Mouse (Mus musculus) G1E-ER4 (cell line): ENCODE measurements around the gene Magi1. TPM values are rescaled to one million over a fixed set of nuclear protein-coding genes. Genes with fewer than 3 reads are reported as not detected.

Source experiments
- GATA1 ChIP-seq: IDR thresholded peaks from one replicate; pipeline ENCODE4 v1.8.0; 2012; ENCODE audit warnings: low read length, inconsistent platforms
- polyA plus RNA-seq: library from polyadenylated mRNA; stranded (reverse); fragments of >175 nt; gene quantifications from 2 replicates; pipeline ENCODE4 v1.2.3, GENCODE M21; 2012

The Magi1 gene
- 0.70 and 1.0 TPM in 2 replicates for polyA plus RNA-seq

GRCm38 (mm10) chr6:94283318-94284061 is at the start of gene Magi1:
TSS of gene Magi1 (minus strand) at chr6:94283917.
- TF ChIP-seq GATA1: no peak

DNA sequence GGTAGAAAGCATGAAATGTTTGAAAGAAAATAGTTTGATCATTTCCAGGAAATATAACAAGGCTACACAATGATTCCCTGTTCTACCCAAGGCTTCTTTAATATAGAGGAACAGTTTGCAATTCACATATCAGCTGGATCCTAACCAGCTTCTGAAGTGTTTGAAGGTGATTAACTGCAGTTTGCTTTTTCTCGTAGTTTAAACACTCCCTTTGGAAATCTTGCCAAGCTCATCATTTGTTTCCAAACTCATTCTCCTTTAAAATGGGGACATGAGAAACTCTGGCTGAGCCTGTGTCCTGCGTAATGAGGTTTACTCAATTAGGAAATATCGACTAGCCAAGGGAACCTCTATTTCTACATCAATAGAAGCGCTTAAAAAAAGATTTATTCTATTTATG is 43.4 kb upstream of the Magi1 start:
- no peak for TF ChIP-seq GATA1

- no peak for TF ChIP-seq GATA1
Observed at GRCm38 (mm10) chr6:94316886-94317285, 33.2 kb upstream of the Magi1 start.

DNA sequence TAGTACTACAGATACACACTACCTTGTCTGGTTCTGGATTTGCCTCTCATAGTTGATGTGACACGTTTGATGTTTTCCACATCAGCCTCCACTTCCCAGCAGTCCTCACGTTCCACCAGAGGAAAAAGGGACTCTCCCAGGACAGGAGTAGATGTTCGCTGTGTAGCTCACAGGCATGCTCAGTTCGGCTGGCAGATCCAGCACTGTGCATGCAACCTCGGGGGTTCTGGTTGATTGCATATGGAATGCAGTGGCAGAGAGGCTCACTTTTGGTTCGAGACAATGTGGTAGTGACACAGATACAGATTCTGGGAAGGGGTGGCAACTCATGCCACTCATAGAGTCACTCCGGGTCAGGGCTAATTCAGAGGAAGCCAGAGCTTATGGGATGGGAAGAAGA is 28.6 kb upstream of the Magi1 start:
- no peak for TF ChIP-seq GATA1

DNA sequence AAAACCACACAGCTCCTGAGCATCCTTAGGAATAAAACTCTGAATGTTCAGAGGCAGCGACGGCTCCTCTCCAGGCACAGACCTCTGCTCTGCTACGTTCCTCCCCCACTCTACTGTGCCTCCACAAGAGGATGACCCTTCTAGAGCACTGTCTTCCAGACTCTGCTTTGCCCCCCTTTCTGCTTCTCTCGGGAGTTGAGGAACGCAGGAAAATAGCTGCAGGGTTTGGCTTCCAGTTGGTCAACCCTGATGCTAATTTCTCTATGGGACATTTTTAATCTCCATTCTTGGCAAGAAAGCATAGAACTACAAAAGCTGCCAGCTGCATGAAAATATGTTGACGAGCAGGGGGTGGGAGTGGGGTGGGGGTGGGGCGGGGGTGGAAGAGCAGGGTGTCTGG is 24.8 kb upstream of the Magi1 start:
- no peak for TF ChIP-seq GATA1

DNA sequence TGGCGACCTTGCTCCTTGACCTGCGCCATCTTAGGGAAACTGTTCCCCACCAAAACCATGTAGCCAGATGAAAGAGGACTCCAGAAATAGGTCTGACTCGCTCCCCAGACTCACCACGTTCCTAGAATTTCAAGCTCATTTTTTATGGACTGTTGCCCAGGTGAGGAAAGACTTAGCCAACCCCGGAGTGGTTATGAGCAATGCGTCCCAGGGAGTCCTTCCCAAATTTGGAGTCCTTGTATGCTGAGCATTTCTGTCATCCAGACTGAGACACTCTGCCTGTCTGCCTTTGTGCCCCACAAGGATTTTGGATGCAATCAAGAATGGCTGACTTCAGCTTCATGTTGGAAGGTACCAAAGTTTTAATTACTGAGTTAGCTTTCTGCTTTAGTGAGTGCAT is 19.8 kb upstream of the Magi1 start:
- TF ChIP-seq GATA1: no peak

- TF ChIP-seq GATA1: no peak
Observed at GRCm38 (mm10) chr6:94301804-94302203, 18.1 kb upstream of the Magi1 start.

DNA sequence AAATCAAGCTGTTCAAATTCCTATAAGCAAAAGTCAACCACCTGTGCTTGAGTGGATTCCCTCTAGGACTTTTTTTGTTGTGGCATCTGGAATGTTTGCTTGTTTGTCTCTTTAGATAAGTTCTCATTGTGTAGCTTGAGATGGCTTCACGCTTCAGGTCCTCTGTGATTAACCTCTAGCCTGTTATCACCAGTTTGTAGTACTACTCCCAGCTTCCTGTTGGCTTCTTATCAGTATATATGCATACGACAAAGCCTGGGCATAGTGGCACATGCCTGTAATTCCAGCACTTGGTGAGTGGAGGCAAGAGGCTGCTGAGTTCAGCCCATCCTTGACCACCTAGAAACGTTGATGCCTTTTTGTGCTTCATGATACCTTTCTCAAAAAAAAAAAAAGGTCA is 16.8 kb upstream of the Magi1 start:
- no peak for TF ChIP-seq GATA1

DNA sequence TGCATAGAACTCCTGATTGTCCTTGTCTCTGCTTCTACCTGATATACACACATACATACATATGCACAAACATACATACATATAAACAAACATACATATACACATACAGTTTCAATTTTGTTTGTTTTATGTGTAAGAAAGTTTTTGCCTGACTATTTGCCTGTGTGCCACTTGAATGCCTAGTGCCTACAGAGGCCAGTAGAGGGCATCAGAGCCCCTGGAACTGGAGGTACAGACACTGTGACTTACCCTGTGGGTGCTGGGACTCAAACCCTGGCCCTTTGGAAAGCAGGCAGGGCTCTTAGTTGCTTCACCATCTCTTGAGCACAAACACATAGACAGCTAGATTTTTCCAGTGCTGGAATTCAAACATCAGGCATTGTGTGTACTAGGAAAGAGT is 3.7 kb upstream of the Magi1 start:
- no peak for TF ChIP-seq GATA1

DNA sequence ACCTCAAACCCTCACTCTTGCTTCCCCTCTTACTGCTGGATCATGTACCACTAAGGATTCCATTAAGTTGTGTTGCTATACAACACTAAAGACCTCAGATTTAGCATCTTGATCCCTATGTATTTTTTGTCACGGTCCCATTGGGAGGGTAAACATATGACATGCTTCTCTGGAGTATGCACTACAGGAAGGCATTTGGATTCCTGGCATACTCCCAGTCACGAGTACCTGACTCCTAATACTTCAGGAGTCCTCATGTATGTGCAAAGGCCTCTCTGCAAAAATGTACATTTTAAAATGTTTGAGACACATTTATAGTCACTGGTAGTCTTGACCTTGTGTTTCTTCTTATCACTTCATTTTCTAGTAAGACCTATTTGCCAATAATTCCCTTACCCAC is 2.8 kb upstream of the Magi1 start:
- no peak for TF ChIP-seq GATA1

DNA sequence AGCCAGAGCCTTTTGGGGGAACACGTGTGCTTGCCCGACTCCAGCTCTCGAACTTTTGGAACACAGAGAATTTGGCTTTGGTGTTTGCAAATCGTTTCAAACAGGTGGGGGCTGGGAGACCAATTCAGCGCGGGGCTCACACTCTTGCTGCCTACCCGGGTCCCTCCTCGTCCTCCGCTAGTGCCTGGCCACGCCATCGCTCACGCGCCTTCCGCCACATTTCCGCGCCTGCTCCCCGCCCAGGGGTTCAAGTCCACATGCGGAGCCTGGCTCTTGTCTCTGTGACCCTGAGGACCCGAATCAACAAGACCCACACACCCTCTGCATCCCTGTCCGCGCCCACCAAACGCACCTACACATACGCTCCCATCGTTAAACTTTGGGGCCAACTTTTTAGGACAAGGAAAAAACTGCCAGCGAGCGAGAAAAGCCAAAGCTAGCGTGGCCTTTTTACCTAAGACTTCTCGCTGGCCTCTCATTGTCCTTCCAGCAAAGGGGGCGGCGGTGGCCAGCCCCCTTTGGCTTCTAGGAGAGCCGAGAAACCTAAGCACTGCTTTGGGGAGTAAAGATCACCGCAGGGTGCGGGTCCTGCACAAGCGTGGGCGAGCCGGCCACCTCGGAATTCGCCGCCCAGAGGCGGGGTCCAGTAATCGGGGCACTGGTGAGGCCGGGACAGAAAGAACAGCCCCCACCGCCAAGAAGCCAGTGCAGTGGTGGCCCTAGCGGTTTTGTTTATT is 540 bp upstream of the Magi1 start:
- no peak for TF ChIP-seq GATA1

DNA sequence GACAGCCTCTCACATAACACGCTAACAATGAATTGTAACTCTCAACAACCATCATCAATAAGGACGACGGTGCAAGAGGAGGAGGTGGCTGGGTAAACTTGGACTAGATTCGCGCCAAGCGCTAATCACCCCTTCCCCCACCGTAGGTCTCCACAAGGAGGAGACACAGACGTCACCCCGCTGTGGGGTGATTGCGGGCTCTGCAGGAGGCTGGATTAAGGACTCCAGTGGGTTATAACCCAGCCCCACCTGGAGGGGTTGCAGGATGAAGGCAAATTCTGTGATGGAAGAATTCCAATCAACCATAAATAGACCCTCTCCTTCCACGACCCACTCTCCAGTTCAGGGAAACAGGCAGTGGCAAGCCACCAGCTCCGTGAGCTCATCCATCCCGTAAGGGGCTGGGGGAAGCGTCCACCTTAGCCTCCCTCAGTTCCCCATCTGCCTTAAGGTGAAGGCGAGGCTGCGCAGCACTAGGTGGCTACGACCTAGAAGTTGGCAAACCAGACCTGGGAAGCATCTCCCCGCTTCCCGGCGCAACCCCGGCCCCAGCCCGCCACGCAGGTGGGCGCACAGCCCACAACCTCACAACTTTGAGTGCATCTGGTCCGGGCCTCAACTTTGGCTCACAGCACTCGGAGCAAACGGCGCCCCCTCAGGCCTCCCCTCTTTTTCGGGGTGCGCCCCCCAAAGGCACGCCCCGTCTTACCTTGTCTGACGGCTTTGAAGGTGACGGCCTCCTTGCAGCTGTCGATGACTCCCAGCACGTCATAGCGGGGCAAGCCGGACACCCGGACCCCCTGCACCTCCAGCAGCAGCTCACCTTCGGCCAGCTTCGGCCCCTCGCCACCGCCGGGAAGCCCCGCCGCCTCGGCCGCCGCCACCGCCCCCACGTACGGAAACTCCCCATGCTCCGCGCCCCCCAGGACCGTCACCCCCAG is 1.1 kb downstream of the Magi1 start:
- no peak for TF ChIP-seq GATA1

- TF ChIP-seq GATA1: no peak
Observed at GRCm38 (mm10) chr6:94281606-94282280, 2.0 kb downstream of the Magi1 start.

DNA sequence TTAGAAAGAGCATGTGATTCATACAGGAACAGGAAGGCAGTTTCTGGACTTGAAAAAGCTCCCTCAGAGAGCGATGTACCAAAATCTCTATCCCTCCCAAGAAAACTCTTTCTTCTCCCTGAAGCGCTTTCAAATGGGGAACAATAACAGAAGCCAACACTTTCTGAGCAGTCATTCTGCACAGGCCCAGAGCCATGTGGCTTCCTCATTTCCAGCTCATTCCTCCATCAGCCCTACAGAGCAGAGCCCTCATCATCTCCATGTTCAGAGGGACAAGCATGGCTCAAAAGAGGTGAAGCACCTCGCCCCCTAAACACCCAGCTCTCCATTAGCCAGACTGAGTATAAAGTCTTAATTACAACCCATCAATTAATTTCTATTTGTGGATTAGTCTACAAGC is 9.8 kb downstream of the Magi1 start:
- no peak for TF ChIP-seq GATA1

- no peak for TF ChIP-seq GATA1
Observed at GRCm38 (mm10) chr6:94270001-94270400, 13.7 kb downstream of the Magi1 start.

DNA sequence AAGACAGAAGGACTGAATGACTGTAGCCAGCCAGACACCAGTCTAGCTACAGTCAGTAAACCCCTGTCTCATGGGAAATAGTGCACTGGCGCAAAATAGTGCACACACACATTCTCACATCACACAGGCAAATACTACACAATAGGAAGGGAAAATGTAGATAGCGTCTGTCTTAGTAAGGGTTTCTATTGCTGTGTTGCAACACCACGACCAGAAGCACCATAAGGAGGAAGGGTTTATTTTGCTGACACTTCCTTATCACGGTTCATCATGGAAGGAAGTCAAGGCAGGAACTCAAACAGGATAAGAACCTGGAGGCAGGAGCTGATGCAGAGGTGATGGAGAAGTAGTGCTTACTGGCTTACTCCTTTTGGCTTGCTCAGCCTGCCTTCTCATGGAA is 14.5 kb downstream of the Magi1 start:
- no peak for TF ChIP-seq GATA1
